Mouse (Mus musculus): ENCODE results near the gene Trappc10.

Trappc10 gene

GRCm38 (mm10) chr10:78162646-78163045 is 81.8 kb downstream of the Trappc10 start:
- CTCF ChIA-PET: interaction anchor here (0.9 to 3.1 kb wide), 3 partner anchors 54 to 143 kb away, joined by 3 to 22 read pairs (median 13); no protein-coding TSS in a partner anchor

- CTCF ChIA-PET: interaction anchor here (0.6 to 1.5 kb wide), 6 partner anchors 10 to 105 kb away, joined by 3 to 4 read pairs (median 4); partner anchors contain the start of gene Icosl
Measured at GRCm38 (mm10) chr10:78161096-78161495, 83.3 kb downstream of the Trappc10 start.

GRCm38 (mm10) chr10:78160369-78161095 is 83.9 kb downstream of the Trappc10 start:
- CTCF ChIA-PET: interaction anchor here (0.6 to 1.5 kb wide), 7 partner anchors 9 to 134 kb away, joined by 3 to 5 read pairs (median 4); partner anchors contain the start of gene Icosl

GRCm38 (mm10) chr10:78159906-78160305 is 84.5 kb downstream of the Trappc10 start:
- CTCF ChIA-PET: interaction anchor here (0.8 to 1.5 kb wide), 5 partner anchors 8 to 133 kb away, joined by 3 to 5 read pairs (median 3); no protein-coding TSS in a partner anchor

GRCm38 (mm10) chr10:78159252-78159878 is 85.1 kb downstream of the Trappc10 start:
- CTCF ChIA-PET: interaction anchor here (1.0 to 1.5 kb wide), 4 partner anchors 8 to 132 kb away, joined by 3 to 5 read pairs (median 4); no protein-coding TSS in a partner anchor

- CTCF ChIA-PET: interaction anchor here (0.6 to 0.8 kb wide), 2 partner anchors 54 to 99 kb away, joined by 3 to 8 read pairs; no protein-coding TSS in a partner anchor
Measured at GRCm38 (mm10) chr10:78158041-78158440, 86.4 kb downstream of the Trappc10 start.

GRCm38 (mm10) chr10:78156926-78157325 is 87.5 kb downstream of the Trappc10 start:
- CTCF ChIA-PET: interaction anchor here (0.7 kb wide), 1 partner anchor 8 kb away, joined by 5 read pairs; no protein-coding TSS in a partner anchor

- CTCF ChIA-PET: interaction anchor here (0.5 kb wide), 1 partner anchor 8 kb away, joined by 5 read pairs; no protein-coding TSS in a partner anchor
Measured at GRCm38 (mm10) chr10:78148834-78149766, 95.3 kb downstream of the Trappc10 start.

GRCm38 (mm10) chr10:78147908-78148441 is 96.5 kb downstream of the Trappc10 start:
- CTCF ChIA-PET: interaction anchor here (0.5 to 0.7 kb wide), 3 partner anchors 9 to 91 kb away, joined by 3 to 5 read pairs (median 3); no protein-coding TSS in a partner anchor

GRCm38 (mm10) chr10:78143727-78144505 is 100.5 kb downstream of the Trappc10 start:
- CTCF ChIA-PET: interaction anchor here (0.6 kb wide), 1 partner anchor 23 kb away, joined by 3 read pairs; no protein-coding TSS in a partner anchor

GRCm38 (mm10) chr10:78140843-78141242 is 103.6 kb downstream of the Trappc10 start:
- CTCF ChIA-PET: no interaction called here

- CTCF ChIA-PET: no interaction called here
Measured at GRCm38 (mm10) chr10:78140251-78140600, 104.2 kb downstream of the Trappc10 start.

GRCm38 (mm10) chr10:78139572-78140250 is 104.7 kb downstream of the Trappc10 start:
- CTCF ChIA-PET: interaction anchor here (0.8 kb wide), 1 partner anchor 75 kb away, joined by 15 read pairs; no protein-coding TSS in a partner anchor

- CTCF ChIA-PET: interaction anchor here (0.8 kb wide), 1 partner anchor 75 kb away, joined by 15 read pairs; no protein-coding TSS in a partner anchor
Measured at GRCm38 (mm10) chr10:78138812-78139523, 105.5 kb downstream of the Trappc10 start.

GRCm38 (mm10) chr10:78137191-78137590 is 107.2 kb downstream of the Trappc10 start:
- CTCF ChIA-PET: no interaction called here

All from spleen, embryonic (tissue).